Mouse (Mus musculus) E14TG2a.4 (cell line): Measurements from ENCODE around the gene Timmdc1.

Experiments
- H3K27me3 ChIP-seq: 2 replicates; pipeline ENCODE4 v1.6.1; 2014; ENCODE audit warnings: low read length, control low read depth; ENCODE audit not compliant: insufficient read depth
- H3K36me3 ChIP-seq: 2 replicates; pipeline ENCODE4 v1.6.1; 2014; ENCODE audit warnings: low read length, control low read depth; ENCODE audit not compliant: insufficient read depth
- H3K4me1 ChIP-seq: replicated peaks from 2 replicates; pipeline ENCODE4 v1.6.1; 2014; ENCODE audit warnings: low read depth, low read length, control low read depth
- H3K4me3 ChIP-seq: replicated peaks from 2 replicates; pipeline ENCODE4 v1.5.1; 2014; ENCODE audit warnings: mild to moderate bottlenecking, low read length
- H3K9me3 ChIP-seq: 2 replicates; pipeline ENCODE4 v1.6.1; 2014; ENCODE audit warnings: low read length, control low read depth
- CTCF ChIP-seq: conservative IDR thresholded peaks from 2 replicates; pipeline ENCODE4 v1.5.1; 2014; ENCODE audit warnings: low read length
- NANOG ChIP-seq: IDR thresholded peaks from 2 replicates; pipeline ENCODE4 v1.6.1; 2014; ENCODE audit warnings: borderline replicate concordance, low read length, mixed read lengths
- POU5F1 ChIP-seq: IDR thresholded peaks from 2 replicates; pipeline ENCODE4 v1.6.1; 2014; ENCODE audit warnings: low read length, borderline replicate concordance

The Timmdc1 gene

GRCm38 (mm10) chr16:38549479-38550396 is 27.3 kb upstream of the Timmdc1 start, which contains the start of gene Poglut1:
Poglut1 (minus strand) TSS chr16:38550258.
- Histone ChIP-seq H3K4me3 (peak within 1 kb of the TSS; percentile 92), H3K36me3 (peaks cover 39% of the 10 kb centered on the region), H3K27me3 (no peaks in the 10 kb centered on the region), H3K4me1 (peaks cover 38% of the 10 kb centered on the region), H3K9me3 (no peaks in the 10 kb centered on the region)
- no peak for TF ChIP-seq CTCF
- TF ChIP-seq NANOG = no peak
- no peak for TF ChIP-seq POU5F1

DNA sequence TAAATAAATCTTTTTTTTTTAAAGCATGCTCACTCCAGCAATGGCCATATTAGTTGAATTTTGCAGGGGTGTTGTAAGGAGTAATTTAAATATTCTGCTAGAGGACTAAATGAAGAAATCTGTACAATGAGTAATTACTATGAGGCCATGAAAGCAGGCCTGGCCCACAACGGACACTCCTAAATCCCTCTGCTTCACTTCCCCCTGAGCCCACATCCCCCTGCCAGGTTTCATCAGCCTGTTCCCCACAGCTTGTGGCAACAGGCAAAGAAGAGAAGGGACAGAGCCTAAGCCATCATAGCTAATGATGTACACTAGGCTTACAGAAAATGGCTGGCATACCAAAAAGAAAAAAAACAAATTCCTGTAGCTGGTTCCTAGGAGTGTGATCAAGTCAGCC is 25.5 kb upstream of the Timmdc1 start:
- Histone ChIP-seq H3K4me3 (peak overlapping the region; percentile 92), H3K27me3 (no peaks in the 10 kb centered on the region), H3K36me3 (peaks cover 53% of the 10 kb centered on the region), H3K9me3 (no peaks in the 10 kb centered on the region), H3K4me1 (peaks cover 41% of the 10 kb centered on the region)
- no peak for TF ChIP-seq POU5F1
- no peak for TF ChIP-seq NANOG
- no peak for TF ChIP-seq CTCF

GRCm38 (mm10) chr16:38538716-38539380 is 16.4 kb upstream of the Timmdc1 start:
- Histone ChIP-seq H3K27me3 (no peaks in the 10 kb centered on the region), H3K36me3 (peaks cover 86% of the 10 kb centered on the region), H3K9me3 (no peaks in the 10 kb centered on the region), H3K4me3 (peak overlapping the region; percentile 43), H3K4me1 (peaks cover 47% of the 10 kb centered on the region)
- TF ChIP-seq POU5F1 (no peak), NANOG (no peak), CTCF (no peak)

DNA sequence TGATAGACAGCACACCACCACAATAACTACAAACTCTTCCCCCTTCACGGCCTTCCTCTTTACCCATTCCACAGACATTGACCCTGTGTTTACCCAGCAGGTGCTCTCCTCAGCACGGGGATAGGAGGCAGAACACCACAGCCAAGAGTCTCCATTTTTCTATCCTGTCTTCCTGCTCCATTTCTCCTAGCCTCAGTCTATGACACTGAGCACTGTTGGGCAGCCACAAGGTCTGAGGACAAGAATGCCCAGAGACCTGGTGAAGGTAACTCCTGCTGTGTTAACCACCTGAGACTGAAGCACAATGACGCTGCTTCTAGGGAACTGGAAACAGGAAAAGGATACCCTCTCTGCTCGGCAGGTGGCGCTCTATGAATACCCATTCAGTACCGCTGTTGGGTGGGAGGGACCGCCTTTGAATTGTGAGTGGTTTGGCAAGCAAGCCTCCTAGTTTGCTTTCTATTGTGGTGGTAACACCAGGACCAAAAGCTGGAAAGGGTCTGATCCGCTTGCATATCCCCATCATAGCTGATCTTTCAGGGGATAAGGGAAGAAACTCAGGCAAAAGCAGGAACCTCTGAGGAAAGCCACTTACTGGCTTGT is 14.2 kb upstream of the Timmdc1 start:
- Histone ChIP-seq H3K27me3 (no peaks in the 10 kb centered on the region), H3K4me1 (peaks cover 47% of the 10 kb centered on the region), H3K9me3 (no peaks in the 10 kb centered on the region), H3K36me3 (peaks cover 90% of the 10 kb centered on the region), H3K4me3 (no peak overlapping the region)
- TF ChIP-seq NANOG (no peak), POU5F1 (no peak), CTCF (peak; percentile 95)

DNA sequence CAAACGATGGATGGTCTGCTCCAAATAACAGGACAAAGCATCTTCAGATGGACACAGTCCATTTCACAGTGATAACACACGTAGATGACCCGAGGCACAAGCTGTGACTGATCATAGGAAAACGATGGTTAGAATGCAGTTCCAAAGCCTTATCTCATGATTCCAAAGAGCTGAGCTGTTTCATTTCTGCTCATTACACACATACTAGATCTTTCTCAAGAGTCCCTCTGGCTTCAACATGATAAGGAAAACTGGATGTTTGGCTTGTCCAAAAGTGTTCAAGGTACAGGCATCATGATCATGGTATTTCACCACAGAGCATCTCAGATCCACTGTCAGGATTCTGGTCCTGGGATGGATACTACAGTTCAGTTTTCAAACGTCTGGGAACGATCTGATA is 3.8 kb upstream of the Timmdc1 start:
- no peaks in the 10 kb centered on the region for H3K9me3 ChIP-seq
- H3K4me3 ChIP-seq = no peak overlapping the region
- H3K4me1 ChIP-seq = peaks cover 10% of the 10 kb centered on the region
- peaks cover 61% of the 10 kb centered on the region for H3K36me3 ChIP-seq
- no peaks in the 10 kb centered on the region for H3K27me3 ChIP-seq
- TF ChIP-seq POU5F1 (no peak), NANOG (no peak), CTCF (no peak)

DNA sequence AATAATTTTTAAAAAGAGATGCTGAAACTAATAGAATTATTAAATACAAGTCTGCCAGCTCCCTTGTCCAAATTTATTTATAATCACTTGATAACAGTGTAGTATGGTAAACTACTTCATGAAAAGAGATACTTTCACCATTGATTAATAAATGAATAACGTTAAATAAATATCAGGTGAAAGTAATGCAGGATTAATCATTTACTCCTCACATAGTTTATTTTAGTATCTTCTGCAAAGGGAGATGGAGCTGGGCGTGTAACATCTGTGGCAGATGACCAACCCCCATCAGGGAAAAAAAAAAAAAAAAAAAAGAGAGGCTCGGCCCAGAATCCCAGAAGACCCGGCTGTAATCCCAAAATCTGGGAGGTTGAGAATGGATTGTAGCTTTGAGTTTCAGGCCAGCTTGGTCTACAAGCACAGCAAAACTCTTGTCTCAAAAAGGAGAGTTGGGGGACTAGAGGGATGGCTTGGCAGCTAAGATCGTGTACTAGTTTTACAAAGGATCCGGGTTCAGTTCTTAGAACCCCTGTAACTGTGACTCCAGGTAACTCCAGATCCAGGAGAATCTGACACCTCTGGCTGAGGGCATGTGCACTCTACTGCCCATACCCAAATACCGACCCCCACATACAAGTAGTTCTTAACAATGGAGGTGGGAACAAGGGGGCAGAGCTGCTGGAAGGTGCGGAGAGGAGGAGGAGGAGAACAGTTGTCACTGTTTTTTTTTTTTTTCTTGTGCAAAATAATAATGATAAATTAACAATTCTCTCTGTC is 1.1 kb downstream of the Timmdc1 start:
- TF ChIP-seq NANOG = no peak
- TF ChIP-seq CTCF = no peak
- no peak for TF ChIP-seq POU5F1
- no peaks in the 10 kb centered on the region for H3K9me3 ChIP-seq
- peaks cover 50% of the 10 kb centered on the region for H3K36me3 ChIP-seq
- no peaks in the 10 kb centered on the region for H3K27me3 ChIP-seq
- peak overlapping the region; percentile 94 for H3K4me3 ChIP-seq
- peaks cover 24% of the 10 kb centered on the region for H3K4me1 ChIP-seq

GRCm38 (mm10) chr16:38519140-38519539 is 3.3 kb downstream of the Timmdc1 start:
- no peaks in the 10 kb centered on the region for H3K27me3 ChIP-seq
- peaks cover 24% of the 10 kb centered on the region for H3K4me1 ChIP-seq
- H3K4me3 ChIP-seq = no peak overlapping the region
- no peak for TF ChIP-seq CTCF
- no peak for TF ChIP-seq POU5F1
- TF ChIP-seq NANOG = no peak
- H3K9me3 ChIP-seq = no peaks in the 10 kb centered on the region
- peaks cover 46% of the 10 kb centered on the region for H3K36me3 ChIP-seq

- peaks cover 45% of the 10 kb centered on the region for H3K36me3 ChIP-seq
- H3K4me3 ChIP-seq = no peak overlapping the region
- TF ChIP-seq POU5F1 (no peak), CTCF (no peak), NANOG (no peak)
- peaks cover 20% of the 10 kb centered on the region for H3K4me1 ChIP-seq
- no peaks in the 10 kb centered on the region for H3K27me3 ChIP-seq
- no peaks in the 10 kb centered on the region for H3K9me3 ChIP-seq
Measured at GRCm38 (mm10) chr16:38510846-38511245, 11.6 kb downstream of the Timmdc1 start.
